Mouse (Mus musculus) mouse trophoblast stem cell (cell line): Measurements from ENCODE around the gene Hbq1b.

Source experiments
- in situ Hi-C, 2 experiments: fragments of 300-500 bp; cut with MseI, MboI; formaldehyde crosslinking; loops; 2 replicates in 1 of 2; 3 replicates in 1 of 2; pipeline ENCODE4 v1.15.1; 2025

Hbq1b gene

DNA sequence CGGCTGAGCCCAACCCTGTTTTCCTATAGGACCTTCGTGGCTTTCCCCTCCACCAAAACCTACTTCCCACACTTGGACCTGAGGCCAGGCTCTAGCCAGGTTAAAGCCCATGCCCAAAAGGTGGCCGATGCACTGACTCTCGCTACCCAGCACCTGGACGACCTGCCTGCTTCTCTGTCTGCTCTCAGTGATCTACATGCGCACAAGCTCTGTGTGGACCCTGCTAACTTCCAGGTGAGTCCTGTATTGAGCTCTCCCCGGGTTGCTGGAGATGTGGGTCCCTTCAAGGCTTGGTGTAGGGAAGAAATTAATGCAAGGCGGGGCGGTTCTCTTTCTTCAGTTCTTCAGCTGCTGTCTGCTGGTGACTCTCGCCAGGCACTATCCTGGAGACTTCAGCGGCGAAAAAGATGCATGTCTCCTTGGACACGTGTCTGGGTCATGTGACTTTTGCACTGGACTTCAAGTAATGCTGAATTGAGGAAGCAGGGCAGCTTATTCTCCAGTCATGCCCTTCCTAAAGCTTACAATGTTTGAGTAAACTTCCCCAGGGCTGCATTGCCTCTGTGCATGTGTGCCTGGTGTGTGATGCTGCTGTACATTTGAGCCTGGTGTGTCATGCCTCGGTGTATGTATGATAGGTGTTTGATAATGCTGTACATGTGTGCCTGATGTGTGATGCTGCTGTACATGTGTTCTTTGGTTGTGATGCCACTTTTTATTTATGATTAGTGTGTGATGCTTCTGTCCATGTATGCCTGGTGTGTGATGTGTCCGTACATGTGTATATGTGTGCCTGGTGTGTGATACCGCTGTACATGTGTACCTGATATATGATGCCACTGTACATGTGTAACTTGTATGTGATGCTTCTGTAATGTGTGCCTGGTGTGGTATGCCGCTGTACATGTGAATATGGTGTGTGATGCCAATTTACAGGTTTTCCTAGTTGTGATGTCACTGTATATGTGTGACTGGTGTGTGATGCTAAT lies 13.8 kb downstream of the Hbq1b start:
- in situ Hi-C loops = no loop called here

DNA sequence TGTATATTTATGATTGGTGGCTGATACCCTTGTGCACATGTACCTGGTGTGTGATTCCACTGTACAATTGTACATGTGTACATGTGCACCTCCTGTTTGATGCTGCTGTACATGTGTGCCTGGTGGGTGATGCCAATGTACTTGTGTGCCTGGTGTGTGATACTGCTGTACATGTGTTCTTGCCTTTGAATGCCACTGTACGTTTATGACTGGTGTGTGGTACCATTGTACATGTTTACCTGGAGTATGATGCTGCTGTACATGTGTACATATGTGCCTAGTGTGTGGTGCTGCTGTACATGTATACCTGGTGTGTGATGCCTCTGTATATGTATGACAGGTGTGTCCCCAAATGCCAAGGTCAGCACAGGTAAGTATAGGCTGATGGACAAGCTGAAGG lies 14.7 kb downstream of the Hbq1b start:
- in situ Hi-C loops = no loop called here

DNA sequence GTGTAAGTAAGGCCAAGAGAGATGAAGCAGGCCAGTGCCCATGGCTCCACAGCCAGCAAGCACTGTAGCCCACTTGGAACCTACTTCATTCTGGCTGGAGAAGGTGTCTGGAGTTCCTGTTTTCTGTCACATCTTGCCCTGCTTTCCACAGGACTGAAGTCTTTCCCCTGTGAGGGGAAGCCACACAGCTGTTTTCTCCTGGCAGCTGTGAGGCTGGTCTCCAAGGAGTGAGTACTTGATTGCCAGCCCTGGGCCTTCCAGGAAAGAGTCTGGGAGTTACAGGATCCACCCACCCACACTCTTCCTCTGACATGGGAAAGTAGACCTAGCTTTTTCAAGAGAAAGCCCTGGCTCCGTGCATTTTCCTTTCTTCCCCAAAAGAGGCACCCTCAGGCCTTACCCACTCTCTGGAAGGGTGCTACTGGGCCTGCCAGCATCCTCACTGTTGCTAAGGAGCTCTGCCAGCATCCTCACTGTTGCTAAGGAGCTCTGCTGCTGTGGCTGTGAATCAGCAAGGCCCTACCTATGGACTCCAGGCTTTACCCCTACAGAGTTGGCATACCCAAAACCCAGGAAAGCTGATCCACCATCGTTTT lies 16.2 kb downstream of the Hbq1b start:
- in situ Hi-C loops = no loop called here

DNA sequence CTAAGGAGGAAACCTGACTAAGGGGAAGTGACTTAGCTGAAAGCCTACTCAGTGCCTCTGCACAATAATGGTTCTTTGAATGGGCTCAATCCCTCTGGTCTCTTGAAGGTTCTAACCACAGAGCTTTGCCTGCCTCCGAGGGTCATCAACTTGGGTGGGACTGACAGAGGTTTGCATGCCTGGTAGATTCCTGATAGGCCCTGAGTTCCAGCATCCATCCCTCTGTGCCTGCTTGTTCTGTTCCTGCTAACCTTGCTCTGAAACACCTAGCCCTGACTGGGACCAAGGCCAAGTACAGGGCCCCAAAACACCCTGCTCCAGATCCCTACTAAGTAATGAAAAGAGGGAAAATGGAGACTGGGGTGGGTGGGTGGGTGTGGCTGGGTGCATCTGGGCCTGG lies 16.7 kb downstream of the Hbq1b start:
- in situ Hi-C loops = no loop called here

DNA sequence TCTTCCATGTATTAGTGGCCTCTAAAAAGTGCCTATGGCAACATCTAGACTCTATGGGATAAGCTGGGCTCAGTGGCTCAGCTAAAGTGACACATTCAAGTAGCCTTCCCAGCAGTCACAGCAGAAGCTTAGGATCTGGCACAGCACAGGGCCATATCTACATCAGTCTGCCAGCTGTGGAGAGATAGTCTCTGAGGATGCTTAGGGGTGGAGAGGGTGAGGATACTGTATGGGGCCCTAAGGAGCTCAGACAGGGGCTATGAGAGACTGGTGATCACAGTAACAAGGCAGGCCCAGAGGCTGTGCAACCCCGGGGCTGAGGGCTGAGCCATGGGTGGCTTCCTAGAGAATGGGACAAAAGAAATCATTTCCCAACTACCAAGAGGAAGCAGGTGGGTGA lies 20.2 kb downstream of the Hbq1b start:
- in situ Hi-C loops = no loop called here

DNA sequence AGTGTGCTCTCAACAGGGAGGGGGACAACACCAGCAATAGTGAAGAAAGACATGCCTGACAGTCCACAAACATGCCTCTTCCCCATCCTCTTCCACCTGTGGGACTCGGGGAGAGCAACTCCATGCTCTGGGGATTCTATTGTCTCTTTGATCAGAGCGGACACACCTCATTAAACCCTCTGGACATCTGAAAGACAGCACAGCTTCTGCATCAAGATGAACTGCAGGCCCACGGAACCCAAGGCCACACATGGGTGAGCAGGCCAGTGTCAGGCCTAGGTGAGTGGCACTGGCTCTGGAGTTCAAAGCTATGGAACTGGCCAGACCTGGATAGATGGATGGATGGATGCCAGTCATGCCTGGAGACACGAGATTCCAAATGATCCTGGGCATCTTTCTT lies 22.7 kb downstream of the Hbq1b start:
- in situ Hi-C loops = no loop called here

DNA sequence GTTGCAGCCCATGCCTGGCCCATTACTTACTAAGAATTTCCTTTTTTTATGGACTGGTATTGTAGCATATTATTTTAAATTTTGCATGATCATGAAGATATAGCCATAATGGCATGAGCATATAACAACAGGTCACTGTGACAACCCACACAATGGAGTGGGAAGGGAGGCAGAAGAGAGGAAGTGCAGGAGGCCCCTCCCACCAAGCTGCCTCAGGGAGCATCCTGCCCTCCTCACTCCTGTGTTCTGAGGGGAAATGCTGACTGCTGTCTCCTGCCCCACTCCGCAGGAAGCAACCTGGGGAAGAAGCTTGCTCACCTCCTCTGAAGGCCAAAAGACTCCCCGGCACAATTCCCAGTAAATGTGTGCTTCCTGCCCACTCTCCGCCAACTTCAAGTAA lies 23.2 kb downstream of the Hbq1b start:
- in situ Hi-C loops = no loop called here

DNA sequence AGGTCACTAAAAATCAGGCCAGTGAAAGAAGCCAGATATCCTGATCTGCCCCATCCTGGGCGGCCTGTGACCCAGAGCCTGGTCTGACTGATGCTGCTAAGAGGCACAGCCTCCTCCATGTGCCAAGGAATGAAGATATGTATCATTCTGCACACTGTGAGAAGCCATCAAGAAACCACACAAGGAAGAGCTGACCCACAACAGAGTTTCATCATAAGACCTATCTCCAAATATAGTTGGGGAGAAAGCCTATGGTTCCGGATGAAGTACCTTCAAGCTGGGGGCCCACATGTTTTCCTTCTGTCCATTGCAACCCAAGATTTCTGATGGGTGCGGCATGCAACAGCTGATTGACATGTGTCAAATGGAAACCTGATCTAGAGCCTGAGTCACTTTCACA lies 29.2 kb downstream of the Hbq1b start:
- in situ Hi-C loops = no loop called here

DNA sequence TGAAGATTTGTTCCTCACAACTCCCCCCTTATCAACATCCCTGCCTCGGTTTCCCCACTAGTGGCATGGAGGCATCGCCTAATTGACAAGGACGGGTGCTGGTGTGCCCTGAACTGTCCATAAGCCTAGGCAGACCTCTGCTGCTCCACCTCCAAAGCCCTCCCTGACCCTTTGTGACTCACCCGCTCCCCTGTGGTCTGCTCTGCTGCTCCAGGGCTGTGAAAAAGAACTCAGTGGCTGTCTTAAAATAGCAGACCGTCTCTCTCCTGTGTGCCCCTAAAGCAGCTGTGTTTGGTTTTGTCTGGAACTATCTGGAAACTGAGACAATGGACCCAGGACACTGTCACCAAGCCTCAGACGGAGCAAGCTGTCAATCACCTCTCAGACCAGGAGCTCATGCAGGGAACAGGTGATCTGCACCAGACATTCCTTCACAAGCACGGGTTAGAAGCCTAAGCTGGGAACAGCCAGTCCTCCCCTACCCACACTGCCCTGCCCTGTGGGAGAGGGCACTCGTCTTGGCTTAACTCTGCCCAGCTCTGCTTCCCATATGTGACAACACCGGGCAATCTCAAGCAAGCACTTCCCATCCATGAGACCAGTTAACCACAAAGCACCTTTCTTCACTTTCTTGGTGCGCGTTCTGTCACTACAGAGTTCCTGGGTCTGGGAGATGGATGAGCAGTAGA lies 33.9 kb downstream of the Hbq1b start:
- in situ Hi-C loops = loop anchor here (5.0 to 10.0 kb wide), 2 partner anchors 33 to 136 kb away; partner anchors contain the start of gene Hbq1b (in 1 of the 2)

DNA sequence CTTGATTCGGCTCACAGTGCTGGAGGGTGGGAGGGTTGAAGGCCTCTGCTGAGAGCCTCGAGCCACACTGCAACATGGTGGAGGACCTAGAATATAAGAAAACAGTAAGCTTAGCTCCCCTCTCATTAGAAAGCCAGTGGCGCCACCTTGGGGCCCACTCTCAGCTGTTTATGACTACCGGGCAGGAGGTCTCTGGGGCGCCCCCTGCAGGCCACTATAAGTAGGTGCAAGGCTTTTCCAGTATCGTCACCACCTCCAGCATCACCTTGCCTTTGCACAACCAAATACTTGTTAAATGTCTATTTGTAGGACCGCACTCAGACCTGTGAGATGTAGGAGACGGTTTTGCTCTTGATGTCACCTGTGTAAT lies 34.4 kb downstream of the Hbq1b start:
- in situ Hi-C loops = loop anchor here (5.0 to 10.0 kb wide), 2 partner anchors 34 to 136 kb away; partner anchors contain the start of gene Hbq1b (in 1 of the 2)

DNA sequence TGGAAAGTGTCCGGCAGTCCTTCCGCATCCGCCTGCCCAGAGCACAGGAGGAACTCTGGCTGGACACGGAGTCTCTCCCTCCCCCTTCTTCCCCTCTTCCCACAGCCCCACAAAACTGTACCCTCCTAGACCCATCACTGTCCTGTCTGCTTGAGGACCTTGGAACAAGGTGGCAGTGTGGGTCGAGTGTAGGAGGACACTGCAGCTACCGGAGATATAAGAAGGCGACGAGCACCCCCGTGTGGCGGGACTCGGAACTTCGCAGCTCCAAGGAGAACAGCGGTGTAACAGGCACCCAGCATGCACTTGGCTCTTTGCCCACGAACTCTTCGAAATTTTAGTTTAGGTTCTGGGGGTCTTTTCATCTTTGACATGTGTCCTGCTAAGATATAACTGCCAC lies 37.8 kb downstream of the Hbq1b start:
- in situ Hi-C loops = loop anchor here (5.0 to 10.0 kb wide), 2 partner anchors 37 to 140 kb away; partner anchors contain the start of gene Hbq1b (in 1 of the 2)

DNA sequence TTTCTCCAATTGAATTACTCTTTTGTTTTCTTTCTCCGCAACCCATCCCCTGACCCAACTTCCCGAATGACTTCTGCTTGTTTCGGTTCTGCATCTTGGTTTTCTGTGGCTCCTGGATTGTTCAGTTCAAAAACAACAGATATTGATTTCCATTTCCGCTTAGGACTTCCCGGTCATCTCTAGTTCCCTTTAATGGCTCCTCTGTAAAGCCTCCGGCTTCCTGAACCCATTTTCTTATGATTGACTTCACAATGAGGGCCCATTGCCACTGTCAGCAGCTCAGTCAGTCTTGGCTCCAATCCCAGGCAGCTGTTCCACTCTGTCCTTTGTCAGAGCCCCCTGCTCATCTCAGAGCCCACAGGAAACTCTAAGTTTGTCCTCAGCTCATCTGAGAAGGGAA lies 44.3 kb downstream of the Hbq1b start:
- in situ Hi-C loops = no loop called here

DNA sequence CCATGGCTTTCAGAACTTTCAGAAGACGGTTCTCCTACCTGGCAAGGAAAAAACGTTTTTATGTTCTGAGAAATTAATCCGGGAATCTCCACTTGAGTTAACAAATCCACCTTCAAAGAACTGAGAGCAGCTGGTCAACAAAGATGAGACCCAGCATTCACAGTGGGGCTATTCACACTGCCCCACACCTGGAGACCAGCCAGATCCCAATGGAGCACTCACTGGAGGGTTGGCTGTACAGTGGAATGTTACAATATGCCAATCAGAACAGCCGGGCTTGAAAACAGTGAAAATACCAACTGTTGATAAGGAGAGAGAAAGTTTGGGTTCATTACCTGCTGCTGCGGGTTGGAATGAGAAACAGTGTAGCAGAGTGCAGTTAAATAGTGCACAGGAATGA lies 45.1 kb downstream of the Hbq1b start:
- in situ Hi-C loops = no loop called here

DNA sequence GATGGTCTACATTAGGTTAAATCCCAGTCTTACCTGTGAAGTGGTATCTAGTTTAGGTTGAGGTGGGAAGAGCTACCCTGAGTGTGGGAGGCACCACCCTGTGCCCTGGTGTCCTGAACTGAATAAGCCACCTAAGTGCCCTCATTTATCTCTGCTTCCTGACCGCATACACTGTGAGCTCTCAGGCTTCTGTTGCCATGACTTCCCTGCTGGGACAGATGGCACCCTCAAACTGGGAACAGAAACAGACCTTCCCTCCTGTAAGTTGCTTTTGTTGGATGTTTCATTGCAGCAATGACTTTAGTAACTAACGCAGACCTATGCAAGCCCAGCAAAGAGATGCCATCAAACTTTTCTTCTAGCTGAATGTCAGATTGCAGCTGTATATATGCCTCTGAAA lies 46.5 kb downstream of the Hbq1b start:
- in situ Hi-C loops = no loop called here

DNA sequence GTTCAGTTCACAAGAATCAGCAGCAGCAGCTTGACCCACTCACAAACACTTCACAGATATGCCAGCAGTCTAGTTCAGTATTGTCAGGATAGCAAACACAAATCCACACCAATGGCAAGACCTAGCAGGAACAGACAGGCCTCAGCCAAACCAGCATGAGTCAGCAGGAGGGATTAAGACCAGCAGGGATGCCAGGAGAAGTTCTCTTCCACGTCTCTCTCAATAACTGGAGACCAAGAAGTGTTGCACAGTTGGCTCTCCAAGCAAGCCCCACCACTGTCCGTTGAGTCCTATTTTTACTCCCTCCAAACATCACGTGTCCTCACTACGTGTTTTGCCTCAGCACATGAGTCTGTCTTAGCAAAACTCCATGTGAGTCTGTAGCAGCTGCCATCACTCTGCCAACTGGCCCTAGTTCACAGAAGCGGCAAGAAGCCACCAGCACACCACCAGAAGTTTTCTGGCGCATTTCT lies 49.7 kb downstream of the Hbq1b start:
- in situ Hi-C loops = no loop called here
